Mouse (Mus musculus): ENCODE results near the gene Map1lc3b. TPM values are rescaled to one million over a fixed set of nuclear protein-coding genes. Genes with fewer than 3 reads are reported as not detected.
A peak's percentile ranks its signal among the peaks of the same experiment; 100 is the strongest.

The Map1lc3b gene
- polyA plus RNA-seq, 1 experiment from 2014 or later: 372 TPM

DNA sequence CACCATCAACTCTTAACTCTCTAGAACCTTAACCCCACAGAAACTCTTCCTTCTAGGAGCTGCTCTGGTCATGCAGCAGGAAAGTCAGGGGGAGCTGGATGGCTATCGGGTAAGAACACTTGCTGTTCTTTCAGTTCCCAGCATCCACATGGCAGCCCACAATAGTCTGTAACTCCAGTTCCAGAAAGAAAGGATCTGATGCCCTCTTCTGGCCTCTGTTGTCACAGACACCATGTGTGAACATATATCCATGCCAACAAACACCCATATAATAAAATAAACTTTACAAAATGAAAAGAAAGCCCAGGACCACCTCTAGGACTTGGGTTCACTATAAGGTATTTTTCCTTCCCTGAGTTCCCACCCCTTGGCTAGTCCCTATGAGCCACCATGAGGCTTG is 31.7 kb downstream of the Map1lc3b start:
- H3K4me1 ChIP-seq: peaks cover 39% of the 10 kb centered on the region

DNA sequence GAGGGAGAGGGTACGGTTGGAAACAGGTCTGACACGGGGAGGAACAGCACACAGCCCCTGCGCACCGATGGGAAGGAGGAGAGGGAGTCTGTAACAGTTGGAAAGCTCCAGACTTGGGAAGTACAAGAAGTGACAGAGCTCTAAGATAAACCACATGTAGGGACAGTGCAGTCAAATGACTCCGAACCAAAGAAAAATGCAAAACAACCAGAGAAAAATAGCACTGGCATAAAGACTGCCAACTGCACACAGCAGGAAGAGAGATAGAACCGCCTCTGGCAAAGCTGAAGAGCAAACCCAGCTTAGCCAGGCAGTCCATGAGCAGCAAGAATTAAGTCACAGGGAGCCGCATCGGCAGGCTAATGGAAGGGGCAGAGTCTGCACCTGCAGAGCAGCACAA is 32.9 kb downstream of the Map1lc3b start:
- no peak overlapping the region for H3K4me2 ChIP-seq
- H3K4me1 ChIP-seq: peaks cover 39% of the 10 kb centered on the region
- H3K27me3 ChIP-seq (replicated peaks): no peaks in the 10 kb centered on the region
- H3K9ac ChIP-seq: no peak overlapping the region
- H3K9me3 ChIP-seq: no peaks in the 10 kb centered on the region
- 72% methylated on average over 8 of the region's 8 CpGs for WGBS
- H3K4me3 ChIP-seq: no peak overlapping the region
- peak overlapping the region; percentile 32; the same call in 1 of the 2 replicates for H3K27ac ChIP-seq
- ATAC-seq (replicated peaks): no peak
- H3K36me3 ChIP-seq (replicated peaks): peaks cover 11% of the 10 kb centered on the region

More for the DNA sequence above, 31.7 kb downstream of the Map1lc3b start:
- Histone ChIP-seq H3K4me3 (no peak overlapping the region), H3K27ac (no peak overlapping the region), H3K9me3 (no peaks in the 10 kb centered on the region), H3K4me2 (no peak overlapping the region), H3K27me3 (replicated peaks) (no peaks in the 10 kb centered on the region), H3K9ac (no peak overlapping the region), H3K36me3 (replicated peaks) (peaks cover 4% of the 10 kb centered on the region; the same call in 1 of the 2 replicates)
- WGBS: 44% methylated on average over 1 of the region's 1 CpGs
- no peak for ATAC-seq (replicated peaks)

DNA sequence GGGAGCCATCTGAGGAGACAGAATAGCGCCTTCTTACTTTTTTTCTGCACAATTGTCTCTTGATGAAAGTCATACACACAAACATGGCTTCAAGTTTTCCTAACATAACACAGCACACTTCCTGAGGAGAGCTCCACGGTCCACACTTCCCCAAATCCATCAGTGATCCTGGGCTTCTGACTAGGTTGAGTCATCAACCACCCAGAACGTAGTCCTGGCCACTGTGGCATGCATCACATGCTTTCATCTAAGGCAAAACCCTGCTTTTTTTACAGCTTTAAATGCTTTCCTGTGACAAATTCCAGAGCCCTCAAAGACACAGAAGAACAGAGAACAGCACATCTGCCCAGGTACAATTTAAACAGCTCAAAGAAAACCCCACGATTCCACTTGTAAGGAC is 38.5 kb downstream of the Map1lc3b start:
- Histone ChIP-seq H3K27ac (no peak overlapping the region), H3K4me3 (no peak overlapping the region), H3K27me3 (replicated peaks) (no peaks in the 10 kb centered on the region), H3K36me3 (replicated peaks) (peaks cover 16% of the 10 kb centered on the region), H3K4me2 (no peak overlapping the region), H3K9ac (no peak overlapping the region), H3K9me3 (no peaks in the 10 kb centered on the region), H3K4me1 (peaks cover 29% of the 10 kb centered on the region)
- no peak for ATAC-seq (replicated peaks)
- 94% methylated on average over 4 of the region's 4 CpGs for WGBS

DNA sequence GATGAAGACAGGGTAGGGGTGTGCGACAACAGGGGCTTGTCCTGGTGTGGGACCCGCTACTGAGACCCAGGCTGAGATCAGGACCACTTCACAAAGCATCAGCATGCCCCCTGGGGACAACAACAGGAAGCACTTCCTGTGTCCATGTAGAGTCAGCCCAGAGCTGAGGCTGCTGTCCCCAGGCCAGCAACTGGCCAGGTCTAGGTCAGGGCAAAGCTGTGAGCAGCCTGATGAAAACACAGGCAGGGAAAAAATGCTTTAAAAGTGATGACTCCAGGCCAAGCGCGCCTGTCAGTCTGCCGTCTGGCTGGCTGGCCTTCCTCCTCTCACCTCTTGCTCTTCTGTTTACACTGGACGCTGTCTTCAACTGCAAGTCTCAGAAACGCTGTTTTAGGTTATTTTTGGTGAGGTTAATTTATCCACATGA is 41.5 kb downstream of the Map1lc3b start:
- no peak for ATAC-seq (replicated peaks)
- Histone ChIP-seq H3K27ac (no peak overlapping the region), H3K4me1 (peaks cover 21% of the 10 kb centered on the region)

DNA sequence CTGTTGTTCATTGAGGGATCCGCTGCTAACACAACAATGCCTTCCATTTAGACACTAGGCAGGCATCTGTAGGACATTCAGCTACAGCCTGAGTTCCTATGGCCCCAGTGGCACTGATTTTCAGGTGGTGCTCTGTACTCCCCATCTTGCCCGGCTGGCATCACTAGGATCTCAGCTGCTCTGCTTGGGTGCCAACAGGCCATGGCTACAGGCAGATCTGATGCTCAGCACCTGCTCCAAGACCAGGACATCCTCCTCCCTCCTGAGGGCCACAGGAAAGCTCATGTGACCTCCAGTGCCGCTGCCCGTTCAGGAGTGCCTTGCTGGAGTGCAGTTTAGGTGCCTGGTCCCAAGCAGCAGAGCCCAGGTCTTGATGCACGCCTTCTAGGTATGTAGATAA is 42.2 kb downstream of the Map1lc3b start:
- Histone ChIP-seq H3K36me3 (replicated peaks) (peaks cover 11% of the 10 kb centered on the region), H3K4me3 (no peak overlapping the region), H3K9me3 (no peaks in the 10 kb centered on the region), H3K4me2 (no peak overlapping the region), H3K4me1 (peaks cover 25% of the 10 kb centered on the region), H3K9ac (no peak overlapping the region), H3K27ac (0 out of 2 replicates have a peak overlapping the region, but pooled peaks have one; percentile 9), H3K27me3 (replicated peaks) (no peaks in the 10 kb centered on the region)
- 81% methylated on average over 5 of the region's 5 CpGs for WGBS
- no peak for ATAC-seq (replicated peaks)

More for the DNA sequence above, 41.5 kb downstream of the Map1lc3b start:
- H3K4me2 ChIP-seq: no peak overlapping the region
- H3K4me3 ChIP-seq: no peak overlapping the region
- H3K27me3 ChIP-seq (replicated peaks): no peaks in the 10 kb centered on the region
- H3K36me3 ChIP-seq (replicated peaks): peaks cover 12% of the 10 kb centered on the region
- 81% methylated on average over 7 of the region's 7 CpGs for WGBS
- H3K9me3 ChIP-seq: no peaks in the 10 kb centered on the region
- no peak overlapping the region for H3K9ac ChIP-seq

DNA sequence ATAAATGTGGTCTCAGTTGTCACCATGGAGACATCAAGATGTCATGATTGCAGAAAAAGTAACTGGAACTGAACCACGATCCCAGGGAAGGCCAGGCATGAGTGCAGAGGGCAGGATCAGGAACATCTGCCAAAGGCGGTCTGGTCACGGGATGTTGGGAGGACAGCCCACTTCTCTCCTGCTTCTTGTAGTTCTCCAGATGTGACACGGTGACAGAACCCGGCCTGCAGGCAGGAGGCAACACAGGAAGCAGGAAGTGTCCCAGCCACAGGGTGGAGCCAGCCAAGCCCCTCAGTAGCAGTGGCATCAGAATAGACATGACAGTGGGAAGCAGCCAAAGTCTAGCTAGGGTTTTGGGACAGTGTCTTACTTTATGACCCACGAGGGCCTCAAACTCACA is 45.4 kb downstream of the Map1lc3b start:
- Histone ChIP-seq H3K4me2 (no peak overlapping the region), H3K27ac (no peak overlapping the region), H3K4me1 (peaks cover 33% of the 10 kb centered on the region), H3K4me3 (no peak overlapping the region), H3K9me3 (no peaks in the 10 kb centered on the region), H3K27me3 (replicated peaks) (no peaks in the 10 kb centered on the region), H3K36me3 (replicated peaks) (no peaks in the 10 kb centered on the region), H3K9ac (no peak overlapping the region)
- no peak for ATAC-seq (replicated peaks)
- 82% methylated on average over 6 of the region's 6 CpGs for WGBS

DNA sequence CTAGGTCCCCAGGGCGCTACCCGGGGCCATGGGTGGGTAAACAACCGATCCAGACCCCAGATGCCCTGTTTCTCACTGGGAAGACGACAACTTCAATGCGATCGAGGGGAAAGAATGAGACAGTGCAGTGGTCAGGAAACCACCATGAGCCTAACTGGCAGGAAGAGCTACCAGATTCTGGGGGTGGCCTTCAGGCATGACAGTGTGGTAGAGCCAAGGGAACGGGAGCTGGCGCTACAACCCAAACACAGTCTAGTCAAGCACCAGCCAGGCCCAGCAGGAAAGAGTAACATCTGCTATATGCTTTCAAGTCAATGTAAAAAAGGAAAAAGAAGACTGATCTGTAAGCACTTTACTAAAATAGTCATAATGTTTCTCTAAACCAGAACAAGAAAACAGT is 46.0 kb downstream of the Map1lc3b start:
- no peaks in the 10 kb centered on the region for H3K9me3 ChIP-seq
- no peak for ATAC-seq (replicated peaks)
- H3K4me2 ChIP-seq: no peak overlapping the region
- H3K27ac ChIP-seq: 0 out of 2 replicates have a peak overlapping the region, but pooled peaks have one; percentile 31
- H3K4me3 ChIP-seq: no peak overlapping the region
- H3K4me1 ChIP-seq: peaks cover 37% of the 10 kb centered on the region
- no peaks in the 10 kb centered on the region for H3K27me3 ChIP-seq (replicated peaks)
- H3K9ac ChIP-seq: no peak overlapping the region
- 87% methylated on average over 8 of the region's 8 CpGs for WGBS
- no peaks in the 10 kb centered on the region for H3K36me3 ChIP-seq (replicated peaks)

DNA sequence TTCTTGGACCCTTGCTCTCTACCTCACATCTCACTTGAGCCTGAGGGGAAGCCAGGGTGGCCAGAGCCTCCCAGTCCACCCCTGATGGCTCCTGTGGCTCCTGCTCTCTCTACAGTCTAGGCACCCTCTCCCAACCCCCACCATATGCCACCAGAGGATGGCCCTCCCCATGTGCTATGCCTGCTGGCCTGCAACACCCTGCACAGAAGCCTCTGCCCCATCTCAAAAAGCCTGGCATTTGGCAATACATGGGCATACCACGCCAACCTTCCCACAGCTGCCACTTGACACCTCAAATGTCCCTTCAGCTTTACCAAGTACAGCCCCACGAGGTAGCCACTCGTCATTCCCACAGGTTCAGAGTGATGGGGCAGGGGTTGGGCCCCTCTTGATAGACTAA is 52.6 kb downstream of the Map1lc3b start:
- WGBS: 83% methylated on average over 3 of the region's 3 CpGs
- ATAC-seq (replicated peaks): 0 out of 2 replicates have a peak, but pooled peaks have one; percentile 13
- H3K4me2 ChIP-seq: no peak overlapping the region
- H3K27me3 ChIP-seq (replicated peaks): no peaks in the 10 kb centered on the region
- H3K9me3 ChIP-seq: no peaks in the 10 kb centered on the region
- H3K27ac ChIP-seq: peak overlapping the region; percentile 39; the same call in 1 of the 2 replicates
- H3K4me1 ChIP-seq: peaks cover 75% of the 10 kb centered on the region
- H3K4me3 ChIP-seq: no peak overlapping the region
- H3K36me3 ChIP-seq (replicated peaks): no peaks in the 10 kb centered on the region
- no peak overlapping the region; the same call in 1 of the 2 replicates for H3K9ac ChIP-seq

DNA sequence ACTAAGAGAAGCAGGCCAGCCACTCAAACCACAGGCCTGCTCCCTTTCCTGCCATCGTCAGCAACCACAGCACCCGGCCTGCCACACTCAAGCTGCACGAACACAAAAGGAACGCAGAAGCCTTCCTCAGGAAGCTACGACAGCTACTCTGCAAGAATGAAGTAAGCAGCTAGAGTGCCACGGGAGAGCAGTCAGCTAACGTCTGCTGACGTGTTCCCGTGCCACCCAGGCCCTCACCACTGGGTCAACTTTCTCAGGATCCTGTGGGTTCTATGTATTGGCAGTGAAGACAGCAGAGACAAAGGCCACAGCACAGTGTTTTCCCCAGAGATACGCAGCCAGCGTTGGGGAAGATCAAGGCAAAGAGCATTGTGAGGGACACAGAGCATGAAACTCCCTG is 53.2 kb downstream of the Map1lc3b start:
- no peak overlapping the region for H3K4me2 ChIP-seq
- H3K9ac ChIP-seq: no peak overlapping the region
- peaks cover 80% of the 10 kb centered on the region for H3K4me1 ChIP-seq
- no peaks in the 10 kb centered on the region for H3K36me3 ChIP-seq (replicated peaks)
- no peak for ATAC-seq (replicated peaks)
- no peaks in the 10 kb centered on the region for H3K9me3 ChIP-seq
- WGBS: 61% methylated on average over 11 of the region's 11 CpGs
- H3K4me3 ChIP-seq: no peak overlapping the region
- H3K27ac ChIP-seq: peak overlapping the region; percentile 39; the same call in 1 of the 2 replicates
- H3K27me3 ChIP-seq (replicated peaks): no peaks in the 10 kb centered on the region

GRCm38 (mm10) chr8:121647511-121648215 is 57.5 kb downstream of the Map1lc3b start:
- no peak overlapping the region for H3K9ac ChIP-seq
- ATAC-seq (replicated peaks): no peak
- no peak overlapping the region for H3K27ac ChIP-seq
- 76% methylated on average over 12 of the region's 12 CpGs for WGBS
- H3K4me1 ChIP-seq: peaks cover 84% of the 10 kb centered on the region
- H3K27me3 ChIP-seq (replicated peaks): no peaks in the 10 kb centered on the region
- H3K9me3 ChIP-seq: no peaks in the 10 kb centered on the region
- peak overlapping the region; percentile 84 for H3K4me3 ChIP-seq
- no peaks in the 10 kb centered on the region for H3K36me3 ChIP-seq (replicated peaks)
- peak overlapping the region; percentile 91 for H3K4me2 ChIP-seq

Other genes with a start within 250 kb of the Map1lc3b start
- not detected in 2 replicates for gene 1700018B08Rik, start 46.0 kb upstream of the Map1lc3b start, polyA plus RNA-seq (2015; fragmentation: Nextera tagmentation; extraction: Ambion mirVana)
- 34.5 and 36.5 TPM in 2 replicates for gene Fbxo31, start 11.6 kb upstream of the Map1lc3b start, polyA plus RNA-seq (2015; fragmentation: Nextera tagmentation; extraction: Ambion mirVana)
- 25.4 and 28.0 TPM in 2 replicates for gene Zcchc14, start 62.5 kb downstream of the Map1lc3b start, polyA plus RNA-seq (2015; fragmentation: Nextera tagmentation; extraction: Ambion mirVana)
- 111 and 114 TPM in 2 replicates for gene Jph3, start 139.3 kb downstream of the Map1lc3b start, polyA plus RNA-seq (2015; fragmentation: Nextera tagmentation; extraction: Ambion mirVana)
- 49.6 and 52.3 TPM in 2 replicates for gene Klhdc4, start 239.2 kb downstream of the Map1lc3b start, polyA plus RNA-seq (2015; fragmentation: Nextera tagmentation; extraction: Ambion mirVana)